In genomic region chr1:138244485-138244884, GRCm38 (mm10) we compare ENCODE assay signal across 9 mouse cellular contexts. TPM values are rescaled to one million over a fixed set of nuclear protein-coding genes. Genes with fewer than 3 reads are reported as not detected.
DNase-seq lines count a peak whose midpoint lies in the region; ATAC-seq and TF ChIP-seq lines count a peak whose summit lies in the region.
"Had no signal": no experiment of that assay in that cellular context is flagged by ENCODE, and none has a peak within 500 bp of the region (broad histone marks: within the 10 kb centered on the region; RNA-seq: fewer than 3 reads in every experiment).

No protein-coding gene starts in this region.

- no peak for TF ChIP-seq CTCF in MEL (IDR thresholded peaks at IDR 0.05 in 2 of 3, conservative IDR thresholded peaks at IDR 0.05 in 1 of 3; ENCODE audit: control insufficient read depth in 1 of 3, insufficient read depth in 1 of 3, low read depth in 2 of 3, low read length in 3 of 3, poor library complexity in 1 of 3, severe bottlenecking in 1 of 3)

- H3K27ac ChIP-seq in MEL (ENCODE audit: control insufficient read depth, low read depth, low read length) = no peak overlapping the region
- H3K27ac ChIP-seq in heart, embryonic 14.5 days (replicated peaks in 1 of 2; ENCODE audit: control insufficient read depth in 1 of 2, insufficient read depth in 1 of 2, low read depth in 2 of 2, low read length in 2 of 2) = 0 out of 4 replicates have a peak overlapping the region, but pooled peaks of 1 of the 2 experiments have one; percentile 55

- H3K4me1 ChIP-seq in MEL (ENCODE audit: control insufficient read depth in 1 of 2, insufficient read depth in 2 of 2, low read length in 2 of 2) = peaks cover 2 to 3% of the 10 kb centered on the region in 2 experiments; a peak in 2 of 4 replicates
- peaks cover 2 to 4% of the 10 kb centered on the region in 2 experiments; a peak in 2 of 4 replicates for H3K4me1 ChIP-seq in heart, embryonic 14.5 days (ENCODE audit: control insufficient read depth in 2 of 2, insufficient read depth in 2 of 2, low read length in 2 of 2)

- peaks cover 0 to 8% of the 10 kb centered on the region in 2 experiments; a peak in 2 of 4 replicates for H3K36me3 ChIP-seq in MEL (ENCODE audit: control insufficient read depth in 1 of 2, insufficient read depth in 2 of 2, low read length in 2 of 2)
- no peaks in the 10 kb centered on the region for H3K36me3 ChIP-seq in heart, embryonic 14.5 days (ENCODE audit: control insufficient read depth, insufficient read depth, low read length)

- H3K9ac ChIP-seq in MEL (ENCODE audit: control insufficient read depth, low read depth, low read length, poor library complexity, severe bottlenecking) = no peak overlapping the region
- H3K9ac ChIP-seq in heart, embryonic 14.5 days (ENCODE audit: low read length) = no peak overlapping the region

- no peak for DNase-seq in frontal cortex, postnatal 25 days (ENCODE audit: low spot score in 2 of 2)
- DNase-seq in MEL (ENCODE audit: low read depth, low spot score) = peak; percentile 44
- DNase-seq in layer of hippocampus, postnatal 14 days (ENCODE audit: low spot score in 2 of 2) = peak; percentile 12 to 46
- DNase-seq in right cerebral cortex, postnatal 25 days = peak; percentile 14
- DNase-seq in ovary, adult 18-20 months (ENCODE audit: low spot score) = no peak
- no peak for DNase-seq in embryo, embryonic 10 days (ENCODE audit: low spot score)

- H3K79me2 ChIP-seq in MEL (ENCODE audit: control insufficient read depth, insufficient read depth, low read length, poor library complexity) = no peaks in the 10 kb centered on the region

- TF ChIP-seq EP300 in MEL (IDR thresholded peaks at IDR 0.05; ENCODE audit: low read depth in 1 of 2, low read length in 2 of 2) = no peak

- no peak for TF ChIP-seq POLR2A in MEL (IDR thresholded peaks at IDR 0.05; ENCODE audit: control insufficient read depth in 1 of 2, insufficient read depth in 1 of 2, low read depth in 1 of 2, low read length in 2 of 2, poor library complexity in 1 of 2)

- TF ChIP-seq RAD21 in MEL (IDR thresholded peaks at IDR 0.05; ENCODE audit: low read depth, low read length) = no peak

- H3K27me3 ChIP-seq in MEL (ENCODE audit: control insufficient read depth in 1 of 2, insufficient read depth in 2 of 2, low read length in 2 of 2) = no peaks in the 10 kb centered on the region
- no peaks in the 10 kb centered on the region for H3K27me3 ChIP-seq in heart, embryonic 14.5 days (ENCODE audit: control insufficient read depth, insufficient read depth, low read length)

- H3K9me3 ChIP-seq in MEL (replicated peaks; ENCODE audit: insufficient read depth, low read length) = no peaks in the 10 kb centered on the region
- no peaks in the 10 kb centered on the region for H3K9me3 ChIP-seq in heart, embryonic 14.5 days (ENCODE audit: control insufficient read depth, low read length)

- peak overlapping the region; percentile 43 to 49 for H3K4me3 ChIP-seq in MEL (ENCODE audit: control insufficient read depth in 1 of 2, insufficient read depth in 1 of 2, low read depth in 2 of 2, low read length in 2 of 2)
- H3K4me3 ChIP-seq in heart, embryonic 14.5 days (ENCODE audit: control insufficient read depth in 1 of 2, insufficient read depth in 1 of 2, low read depth in 1 of 2, low read length in 2 of 2) = no peak overlapping the region
- H3K4me3 ChIP-seq: erythroblast, embryonic 14.5 days had no signal

- peak; percentile 98 for ATAC-seq in frontal cortex, adult (ENCODE audit: low TSS enrichment)
- ATAC-seq in heart, embryonic 14.5 days (ENCODE audit: insufficient number of reproducible peaks, insufficient read depth, low FRiP score, low read depth) = no peak

- 48% methylated on average over 7 of the region's 7 CpGs for WGBS in heart, embryonic 14.5 days

- peak overlapping the region; percentile 2; the same call in 1 of the 2 replicates for H3K4me2 ChIP-seq in heart, embryonic 14.5 days (ENCODE audit: low read length)

TF ChIP-seq in MEL, 35 proteins besides CTCF, POLR2A, EP300 and RAD21:
- TF ChIP-seq USF1 (IDR thresholded peaks at IDR 0.05; ENCODE audit: low read depth, low read length) (no peak), NELFE (IDR thresholded peaks at IDR 0.05; ENCODE audit: low read depth, low read length) (no peak), GABPA (IDR thresholded peaks at IDR 0.05; ENCODE audit: low read depth, low read length) (no peak), USF2 (IDR thresholded peaks at IDR 0.05; ENCODE audit: borderline replicate concordance in 1 of 2, insufficient read depth in 1 of 2, low read depth in 1 of 2, low read length in 2 of 2) (no peak), JUND (IDR thresholded peaks at IDR 0.05; ENCODE audit: low read depth, low read length) (no peak), TBP (IDR thresholded peaks at IDR 0.05; ENCODE audit: low read depth, low read length) (no peak)

RNA-seq across cellular contexts. Expression of gene Atp6v1g3, which starts 29.1 kb away (rescaled TPM):
- total RNA-seq in MEL (2012; rRNA removed) = not detected in 2 replicates
- polyA plus RNA-seq in MEL (2012; ENCODE audit: insufficient read depth in 1 of 2, insufficient read length in 2 of 2, low read depth in 1 of 2, low replicate concordance in 2 of 2, missing spikeins in 1 of 2) = not detected
- not detected in 2 replicates for polyA plus RNA-seq in heart, embryonic 14.5 days (2014; fragmentation: Nextera tagmentation; extraction: Ambion mirVana)
- total RNA-seq in layer of hippocampus, postnatal 14 days (2021) = not detected
- polyA plus RNA-seq: erythroblast, embryonic 14.5 days had no signal

Comparison
In these comparisons a context has a peak if more than half of its experiments do, and no peak if none do; other contexts are left out.
1. DNase-seq: peak in MEL (single experiment), layer of hippocampus, postnatal 14 days (2 of 2) and right cerebral cortex, postnatal 25 days (single experiment); none in frontal cortex, postnatal 25 days (0 of 2), ovary, adult 18-20 months (single experiment) and embryo, embryonic 10 days (single experiment).
2. H3K4me3 ChIP-seq: peak in MEL (2 of 2); none in heart, embryonic 14.5 days (0 of 2).